Mouse (Mus musculus): Measurements from ENCODE around the gene Ncan. TPM values are rescaled to one million over a fixed set of nuclear protein-coding genes. Genes with fewer than 3 reads are reported as not detected.

Ncan gene
- polyA plus RNA-seq, 1 experiment from 2014 or later = 0.04 TPM

Small RNA genes lying within 50 kb of the gene (microRNA-seq; reads per million reads assigned to microRNA genes)
- not detected for gene Mir7066

Other genes starting within 250 kb of the Ncan start
- not detected in 2 replicates for gene Cilp2, start 233.2 kb downstream of the Ncan start, polyA plus RNA-seq (2015; fragmentation: Nextera tagmentation; extraction: Ambion mirVana)
- gene Tssk6, start 218.7 kb downstream of the Ncan start, polyA plus RNA-seq (2015; fragmentation: Nextera tagmentation; extraction: Ambion mirVana) = 1.1 and 1.6 TPM in 2 replicates
- gene Ndufa13, start 218.3 kb downstream of the Ncan start, polyA plus RNA-seq (2015; fragmentation: Nextera tagmentation; extraction: Ambion mirVana) = 103 and 104 TPM in 2 replicates
- 0.63 and 0.77 TPM in 2 replicates for gene Yjefn3, start 218.2 kb downstream of the Ncan start, polyA plus RNA-seq (2015; fragmentation: Nextera tagmentation; extraction: Ambion mirVana)
- gene Gatad2a, start 124.5 kb downstream of the Ncan start, polyA plus RNA-seq (2015; fragmentation: Nextera tagmentation; extraction: Ambion mirVana) = 17.2 and 18.9 TPM in 2 replicates
- 21.7 and 22.6 TPM in 2 replicates for gene Mau2, start 78.1 kb downstream of the Ncan start, polyA plus RNA-seq (2015; fragmentation: Nextera tagmentation; extraction: Ambion mirVana)
- gene Sugp1, start 78.1 kb downstream of the Ncan start, polyA plus RNA-seq (2015; fragmentation: Nextera tagmentation; extraction: Ambion mirVana) = 14.7 and 14.9 TPM in 2 replicates
- gene Tm6sf2, start 47.9 kb downstream of the Ncan start, polyA plus RNA-seq (2015; fragmentation: Nextera tagmentation; extraction: Ambion mirVana) = 1.8 and 3.0 TPM in 2 replicates
- gene Hapln4, start 37.4 kb downstream of the Ncan start, polyA plus RNA-seq (2015; fragmentation: Nextera tagmentation; extraction: Ambion mirVana) = 0.04 TPM in 1 of 2 replicates, not detected in the other
- gene Nr2c2ap, start 10.5 kb upstream of the Ncan start, polyA plus RNA-seq (2015; fragmentation: Nextera tagmentation; extraction: Ambion mirVana) = 12.6 and 13.2 TPM in 2 replicates
- 7.4 TPM in 2 replicates for gene Rfxank, start 18.3 kb upstream of the Ncan start, polyA plus RNA-seq (2015; fragmentation: Nextera tagmentation; extraction: Ambion mirVana)
- 21.4 and 23.4 TPM in 2 replicates for gene Borcs8, start 18.6 kb upstream of the Ncan start, polyA plus RNA-seq (2015; fragmentation: Nextera tagmentation; extraction: Ambion mirVana)
- gene Mef2b, start 18.8 kb upstream of the Ncan start, polyA plus RNA-seq (2015; fragmentation: Nextera tagmentation; extraction: Ambion mirVana) = not detected in 2 replicates
- 26.8 and 28.4 TPM in 2 replicates for gene Tmem161a, start 51.5 kb upstream of the Ncan start, polyA plus RNA-seq (2015; fragmentation: Nextera tagmentation; extraction: Ambion mirVana)
- gene Slc25a42, start 91.4 kb upstream of the Ncan start, polyA plus RNA-seq (2015; fragmentation: Nextera tagmentation; extraction: Ambion mirVana) = 8.4 and 12.0 TPM in 2 replicates
- 10.8 and 11.9 TPM in 2 replicates for gene Sugp2, start 113.4 kb upstream of the Ncan start, polyA plus RNA-seq (2015; fragmentation: Nextera tagmentation; extraction: Ambion mirVana)
- gene Armc6, start 113.6 kb upstream of the Ncan start, polyA plus RNA-seq (2015; fragmentation: Nextera tagmentation; extraction: Ambion mirVana) = 12.1 and 12.7 TPM in 2 replicates
- 3.7 and 4.7 TPM in 2 replicates for gene Homer3, start 162.0 kb upstream of the Ncan start, polyA plus RNA-seq (2015; fragmentation: Nextera tagmentation; extraction: Ambion mirVana)
- 19.8 and 21.1 TPM in 2 replicates for gene Ddx49, start 181.6 kb upstream of the Ncan start, polyA plus RNA-seq (2015; fragmentation: Nextera tagmentation; extraction: Ambion mirVana)
- 195 and 209 TPM in 2 replicates for gene Cope, start 181.6 kb upstream of the Ncan start, polyA plus RNA-seq (2015; fragmentation: Nextera tagmentation; extraction: Ambion mirVana)
- 0.05 and 0.24 TPM in 2 replicates for gene Cers1, start 194.9 kb upstream of the Ncan start, polyA plus RNA-seq (2015; fragmentation: Nextera tagmentation; extraction: Ambion mirVana)
- 0.18 and 0.34 TPM in 2 replicates for gene Gdf1, start 208.9 kb upstream of the Ncan start, polyA plus RNA-seq (2015; fragmentation: Nextera tagmentation; extraction: Ambion mirVana)
- 5.5 and 5.6 TPM in 2 replicates for gene Upf1, start 232.4 kb upstream of the Ncan start, polyA plus RNA-seq (2015; fragmentation: Nextera tagmentation; extraction: Ambion mirVana)